Mouse (Mus musculus) cortical plate, adult 2 months (tissue): ENCODE data around the gene Gpbp1.

Experiments used
- CTCF ChIP-seq: fragments of 200-500 bp; IDR thresholded peaks from 2 replicates; pipeline ENCODE4 v1.5.1; 2011; ENCODE audit warnings: mild to moderate bottlenecking, control low read depth, low read length; ENCODE audit not compliant: insufficient read depth; ENCODE audit errors: extremely low read depth
- POLR2A ChIP-seq: fragments of 200-500 bp; IDR thresholded peaks from 2 replicates; pipeline ENCODE4 v1.6.1; 2011; ENCODE audit warnings: mild to moderate bottlenecking, low read length, control low read depth; ENCODE audit not compliant: insufficient read depth; ENCODE audit errors: extremely low read depth

GRCm38 (mm10) chr13:111394904-111395303 is 95.0 kb downstream of the Gpbp1 start:
- no peak for TF ChIP-seq CTCF
- no peak for TF ChIP-seq POLR2A
